Mouse (Mus musculus): ENCODE results near the gene Fev.

Fev gene

DNA sequence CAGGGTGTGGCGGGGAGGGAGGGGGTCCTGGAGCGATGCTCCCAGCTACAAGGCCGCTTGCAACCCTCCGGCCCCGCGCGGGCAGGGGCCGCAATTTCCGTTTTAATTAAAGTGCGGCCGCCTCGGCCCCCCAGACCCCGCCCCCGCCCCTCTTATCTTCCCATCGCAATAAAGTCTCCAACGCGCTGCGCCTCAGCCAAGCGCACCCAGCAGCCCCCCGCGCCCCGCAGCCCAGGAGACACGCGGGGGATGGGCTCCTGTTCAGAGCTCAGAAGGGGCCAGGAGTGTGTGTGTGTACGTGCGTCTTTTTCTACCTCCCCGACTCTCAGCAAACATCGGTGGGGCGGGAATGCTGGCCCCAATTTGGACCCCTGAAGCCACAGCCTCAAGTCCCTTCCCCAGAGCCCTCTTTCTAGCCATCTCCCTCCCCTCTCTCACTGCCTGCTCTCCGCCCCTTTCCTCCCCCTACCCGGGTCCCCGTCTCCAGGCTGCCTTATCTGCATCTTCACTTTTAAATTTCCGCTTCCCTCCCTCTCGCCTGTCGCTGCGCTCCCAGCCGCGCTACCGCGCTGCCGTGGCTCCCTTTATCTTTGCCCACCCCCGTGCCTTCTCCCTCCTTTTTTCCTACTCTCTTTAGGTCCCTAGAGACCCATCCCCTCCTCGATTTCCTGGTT is at the start of gene Fev:
Gene Fev, minus strand, starts transcription at position 51 of the 674 bp plus-strand sequence.
- DNase-seq (ENCODE audit: low read depth, low spot score), result no peak

DNA sequence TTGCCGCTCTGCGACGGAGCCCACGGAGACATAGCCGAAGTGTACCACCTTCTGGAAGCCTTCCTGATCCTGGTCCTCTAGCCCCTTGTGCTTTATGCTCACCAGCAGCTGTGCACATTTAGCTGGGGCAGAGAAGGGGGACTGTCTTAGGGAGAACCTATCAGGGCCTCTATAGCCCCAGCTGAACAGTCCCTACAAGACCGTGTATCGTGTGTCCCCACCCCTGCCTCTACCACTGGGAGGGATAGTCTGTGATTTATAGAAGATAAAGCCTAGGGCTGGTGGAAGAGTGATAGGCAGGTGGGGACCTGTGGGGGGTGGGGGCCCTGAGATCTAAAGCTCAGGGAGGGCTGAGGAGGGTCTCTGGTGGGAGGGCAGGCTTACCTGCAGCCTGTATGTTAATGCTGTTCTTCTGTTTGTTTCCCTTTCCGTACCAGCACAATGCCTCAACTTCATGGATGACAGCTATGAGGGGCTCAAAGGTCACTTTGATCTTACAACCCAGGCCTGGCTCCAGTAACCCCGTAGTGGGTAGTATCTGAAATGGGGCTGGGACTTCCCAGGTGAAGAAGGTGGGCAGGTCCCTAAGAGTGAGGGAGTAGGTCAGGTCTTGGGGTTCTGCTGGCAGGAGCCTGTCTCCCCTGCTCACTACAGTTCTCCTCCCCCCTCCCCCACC is 42.5 kb upstream of the Fev start:
- DNase-seq (ENCODE audit: low read depth, low spot score), result no peak

DNA sequence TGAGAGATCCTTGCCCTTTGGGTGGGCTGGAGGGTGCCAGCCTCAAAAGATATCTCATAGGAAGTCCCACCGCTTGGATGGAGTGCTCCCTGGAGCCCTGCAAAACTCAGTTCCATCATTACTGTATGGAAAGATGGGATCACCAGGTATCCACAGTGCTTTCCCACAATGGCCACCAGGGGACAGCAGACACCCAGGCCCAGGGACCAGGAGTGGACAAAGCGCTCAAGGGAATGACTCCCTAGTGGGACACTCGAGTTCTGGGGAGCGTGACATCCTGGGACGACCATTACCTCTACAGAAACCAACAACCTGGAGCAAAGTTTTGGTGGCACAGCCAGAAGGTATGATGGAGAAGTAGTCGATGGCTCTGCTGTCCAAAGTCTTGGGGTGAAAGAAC is 41.5 kb upstream of the Fev start:
- DNase-seq (ENCODE audit: low read depth, low spot score), result no peak

DNA sequence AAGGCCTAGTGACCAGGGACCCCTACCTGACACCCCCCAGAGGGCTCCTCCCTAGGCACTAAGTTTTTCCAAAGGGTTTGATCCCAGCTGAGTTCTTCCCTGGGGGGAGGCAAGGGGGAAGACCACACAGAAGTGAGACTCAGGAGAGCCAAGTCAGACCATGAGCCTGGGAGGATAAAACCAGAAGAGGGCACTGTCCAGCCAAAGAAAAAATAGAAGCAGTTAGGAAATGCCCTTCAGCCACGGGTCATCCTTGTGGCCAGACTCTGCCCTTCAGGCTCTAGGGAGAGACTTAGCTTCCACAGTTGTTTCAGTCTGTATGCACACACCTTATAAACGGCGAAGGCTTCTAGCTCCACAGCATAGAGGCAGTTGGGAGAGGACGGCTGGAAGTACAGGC is 39.2 kb upstream of the Fev start:
- DNase-seq (ENCODE audit: low read depth, low spot score), result no peak

DNA sequence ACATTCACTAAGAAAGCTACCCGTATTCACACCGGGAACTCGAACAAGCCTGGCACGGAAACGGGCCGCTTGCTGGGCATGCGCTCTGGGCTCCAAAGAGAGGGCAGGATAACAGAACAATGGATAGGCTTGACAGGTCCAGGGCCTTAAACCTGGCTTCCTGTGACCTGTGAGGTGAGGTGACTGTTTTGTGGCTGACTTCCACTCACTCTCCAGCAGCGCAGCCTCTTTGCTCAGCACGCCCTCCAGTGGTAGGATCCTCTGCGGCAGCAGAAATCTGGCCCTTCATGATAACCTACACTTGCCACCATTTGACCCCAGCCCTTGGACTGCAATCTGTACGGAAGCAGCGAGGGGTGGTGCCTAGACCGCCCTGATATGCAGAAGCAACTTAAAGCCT is 30.5 kb upstream of the Fev start:
- no peak for DNase-seq (ENCODE audit: low read depth, low spot score)

DNA sequence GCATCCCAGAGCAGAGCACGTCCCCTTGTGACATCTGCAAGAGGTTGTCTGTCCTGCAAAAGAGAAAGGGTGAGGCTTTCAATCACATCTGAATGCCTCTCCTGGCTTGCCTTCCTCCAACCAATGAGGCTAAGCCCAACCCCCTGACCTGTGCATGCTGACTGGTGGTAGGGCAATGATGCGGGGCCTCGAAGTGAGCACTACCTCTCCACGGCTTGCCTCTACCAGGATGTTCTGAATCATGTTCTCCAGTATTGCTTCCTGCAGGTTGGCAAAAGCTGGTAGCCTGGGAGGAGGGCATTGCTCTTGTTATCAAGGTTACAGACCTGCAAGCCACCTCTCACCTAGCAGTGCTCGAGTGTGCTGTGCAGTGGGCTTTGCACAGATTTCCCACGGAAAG is 17.0 kb upstream of the Fev start:
- no peak for DNase-seq (ENCODE audit: low read depth, low spot score)

DNA sequence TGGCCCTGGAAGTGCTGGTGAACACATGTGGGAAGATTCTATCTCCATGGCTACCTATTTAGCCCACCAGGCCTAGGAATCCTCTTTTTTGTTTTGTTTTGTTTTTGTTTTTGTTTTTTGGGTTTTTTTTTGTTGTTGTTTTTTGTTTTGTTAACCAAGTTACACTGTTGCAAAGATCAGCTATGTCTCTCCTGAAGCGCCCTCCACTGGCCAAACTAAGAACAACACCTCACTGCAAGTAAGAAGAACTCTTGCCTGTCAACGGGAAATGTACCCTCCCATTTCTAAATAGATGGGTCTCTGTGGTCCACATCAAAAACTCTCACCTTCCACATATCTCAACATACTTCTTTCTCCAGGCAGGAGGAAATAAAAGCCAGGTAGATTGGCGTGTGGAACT is 16.5 kb upstream of the Fev start:
- DNase-seq (ENCODE audit: low read depth, low spot score), result peak; percentile 7

DNA sequence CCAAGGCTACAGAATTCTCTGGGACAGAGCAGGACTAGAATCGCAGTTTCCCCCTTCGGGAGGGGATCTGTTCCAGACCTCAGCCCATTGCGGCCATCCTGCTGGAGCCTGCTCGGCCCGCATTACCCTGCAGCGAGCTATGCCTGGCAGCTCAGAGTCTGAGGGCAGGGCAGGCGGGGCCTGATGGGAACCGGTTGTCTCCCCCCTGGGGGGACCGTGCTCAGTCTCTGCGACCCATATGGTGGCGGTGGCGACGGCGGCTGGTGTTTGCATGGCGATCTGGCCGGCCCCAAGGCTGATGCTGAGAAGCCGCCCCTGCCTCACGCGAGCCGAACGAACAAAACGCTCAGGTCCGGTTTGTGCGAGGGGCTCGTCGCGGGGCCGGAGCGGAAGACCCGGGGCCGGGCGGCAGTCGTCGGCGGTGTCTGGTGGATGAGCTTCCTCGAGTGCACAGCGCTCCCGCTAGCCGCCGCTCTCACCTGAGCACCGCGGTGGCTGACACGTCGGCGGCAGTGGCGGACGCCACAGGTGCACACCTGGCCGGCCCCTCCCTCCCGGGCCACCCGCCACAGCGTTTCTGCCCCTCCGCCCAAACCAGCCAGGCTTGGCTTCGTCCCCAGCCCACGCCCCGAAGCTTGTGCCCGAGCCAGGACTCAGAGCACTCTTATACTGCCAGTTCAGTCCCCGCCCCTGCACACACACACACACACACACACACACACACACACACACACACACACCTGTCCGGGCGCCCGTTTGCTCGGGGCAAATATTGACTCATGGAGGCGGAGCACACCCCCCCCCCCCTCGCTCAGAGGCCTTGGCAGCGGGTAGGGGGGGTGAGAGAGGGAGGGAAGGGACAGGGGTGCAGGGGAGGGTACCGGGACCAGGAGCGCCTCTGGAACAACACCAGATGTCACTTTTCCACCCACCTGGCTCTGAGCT is 15.4 kb upstream of the Fev start:
- DNase-seq (ENCODE audit: low read depth, low spot score), result no peak

DNA sequence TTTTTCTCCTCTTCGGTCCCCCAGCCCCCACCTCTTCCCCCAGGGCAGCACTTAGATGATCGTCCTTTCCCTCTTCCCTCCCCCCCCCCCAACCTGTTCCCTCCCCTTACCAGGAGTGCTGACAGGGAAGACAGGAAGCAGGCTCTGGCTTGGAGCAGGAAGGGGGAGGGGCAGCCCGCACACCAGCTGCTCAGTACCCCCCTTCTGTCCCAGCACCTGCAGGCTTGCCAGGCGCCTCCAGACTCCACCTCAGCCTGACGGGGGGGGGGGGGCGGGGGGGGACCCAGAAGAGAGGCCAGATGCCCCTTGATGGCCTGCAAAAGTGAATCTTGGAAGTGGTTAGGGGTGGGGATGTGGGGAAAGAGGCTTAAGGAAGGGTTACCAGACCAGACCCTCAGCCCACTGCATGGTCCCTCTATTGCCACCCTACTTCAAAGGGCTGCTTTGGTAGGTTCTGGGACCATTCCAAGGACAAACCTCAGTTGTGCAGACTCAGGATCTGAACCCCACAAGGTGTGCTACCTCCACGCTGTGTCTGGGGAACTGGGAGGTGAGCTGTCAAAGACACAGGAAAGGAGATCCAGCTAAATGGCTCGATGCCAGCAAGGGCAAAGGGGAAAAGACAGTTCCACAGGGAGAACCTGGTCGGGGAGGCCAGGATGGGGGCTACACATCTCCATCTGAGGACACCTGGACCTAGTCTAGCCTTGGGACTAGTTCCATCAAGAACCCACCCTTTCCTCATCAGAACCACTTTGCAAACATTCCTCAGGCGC is 13.6 kb upstream of the Fev start:
- DNase-seq (ENCODE audit: low read depth, low spot score), result no peak

DNA sequence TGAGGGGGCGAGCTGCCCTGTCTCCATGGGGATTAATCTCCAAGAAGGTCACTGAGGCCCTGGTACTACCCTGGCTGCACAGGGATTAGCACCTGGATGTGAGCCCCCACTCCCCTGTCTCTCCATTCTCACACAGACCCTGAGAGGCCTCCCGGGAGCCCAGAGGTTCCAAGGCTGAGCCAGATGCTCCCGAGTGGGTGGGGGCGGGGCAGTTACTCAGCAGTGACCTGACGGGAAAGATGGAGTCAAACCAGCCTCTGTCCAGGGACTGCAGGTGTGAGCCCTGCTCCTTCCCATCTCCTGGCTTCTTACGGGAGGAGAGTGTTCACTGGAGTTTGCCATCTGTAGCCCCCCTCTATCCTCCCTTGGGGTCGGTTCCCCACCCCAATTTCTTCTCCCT is 12.8 kb upstream of the Fev start:
- DNase-seq (ENCODE audit: low read depth, low spot score), result no peak

DNA sequence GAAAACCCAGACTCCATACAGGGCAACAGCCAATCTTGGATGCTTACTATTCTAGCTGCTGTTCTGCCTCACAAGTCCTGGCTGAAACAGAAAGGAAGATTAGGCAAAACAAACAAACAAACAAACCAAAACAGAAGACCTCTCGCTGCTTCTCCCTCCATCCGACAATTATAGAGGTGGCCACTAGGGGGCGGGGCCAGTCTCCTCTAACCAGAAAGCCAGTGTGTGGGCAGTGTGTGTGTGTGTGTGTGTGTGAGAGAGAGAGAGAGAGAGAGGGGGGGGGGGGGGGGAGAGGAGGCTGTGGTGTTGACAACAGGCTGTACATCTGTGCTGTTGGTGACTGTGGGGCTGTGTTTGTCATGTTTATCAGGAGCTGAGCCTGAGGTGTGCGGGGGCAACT is 9.7 kb upstream of the Fev start:
- no peak for DNase-seq (ENCODE audit: low read depth, low spot score)

DNA sequence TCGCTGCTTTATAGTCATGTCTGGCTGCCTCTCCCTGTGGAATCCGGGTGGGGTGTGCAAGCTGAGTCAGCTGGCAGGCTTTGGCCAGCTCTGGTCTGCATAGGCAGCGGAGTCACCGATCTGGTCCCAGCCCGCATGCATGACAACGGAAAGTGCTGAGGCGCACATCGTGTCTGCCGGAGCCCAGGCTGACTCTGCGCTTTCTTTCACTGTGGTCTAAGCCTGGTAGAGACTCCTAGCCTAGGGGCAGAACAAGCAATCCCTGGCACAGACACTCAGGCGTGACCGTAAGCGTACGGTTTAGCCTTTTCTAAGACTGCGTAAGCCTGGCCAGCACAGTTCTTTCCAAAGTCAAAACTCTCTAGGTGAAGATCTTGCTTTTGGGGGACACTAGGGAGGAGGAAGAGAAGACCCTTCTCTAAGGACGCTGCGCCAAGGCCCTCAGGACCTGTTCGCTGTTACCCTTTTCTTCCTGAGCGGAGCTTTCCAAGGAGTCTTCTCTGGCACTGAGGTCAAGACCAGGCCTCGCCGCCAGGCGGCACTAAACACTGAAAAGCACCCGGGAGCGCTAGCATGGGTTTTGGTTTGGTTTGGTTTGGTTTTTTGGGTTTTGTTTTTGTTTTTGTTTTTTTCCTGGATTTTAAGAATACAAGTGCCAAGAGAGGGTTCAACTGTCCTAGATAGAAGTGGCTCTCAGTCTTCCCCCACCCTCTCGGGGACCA is 8.1 kb upstream of the Fev start, which contains the start of gene Cryba2:
Gene Cryba2, minus strand, starts transcription at position 10 of the 722 bp plus-strand sequence.
- no peak for DNase-seq (ENCODE audit: low read depth, low spot score)

DNA sequence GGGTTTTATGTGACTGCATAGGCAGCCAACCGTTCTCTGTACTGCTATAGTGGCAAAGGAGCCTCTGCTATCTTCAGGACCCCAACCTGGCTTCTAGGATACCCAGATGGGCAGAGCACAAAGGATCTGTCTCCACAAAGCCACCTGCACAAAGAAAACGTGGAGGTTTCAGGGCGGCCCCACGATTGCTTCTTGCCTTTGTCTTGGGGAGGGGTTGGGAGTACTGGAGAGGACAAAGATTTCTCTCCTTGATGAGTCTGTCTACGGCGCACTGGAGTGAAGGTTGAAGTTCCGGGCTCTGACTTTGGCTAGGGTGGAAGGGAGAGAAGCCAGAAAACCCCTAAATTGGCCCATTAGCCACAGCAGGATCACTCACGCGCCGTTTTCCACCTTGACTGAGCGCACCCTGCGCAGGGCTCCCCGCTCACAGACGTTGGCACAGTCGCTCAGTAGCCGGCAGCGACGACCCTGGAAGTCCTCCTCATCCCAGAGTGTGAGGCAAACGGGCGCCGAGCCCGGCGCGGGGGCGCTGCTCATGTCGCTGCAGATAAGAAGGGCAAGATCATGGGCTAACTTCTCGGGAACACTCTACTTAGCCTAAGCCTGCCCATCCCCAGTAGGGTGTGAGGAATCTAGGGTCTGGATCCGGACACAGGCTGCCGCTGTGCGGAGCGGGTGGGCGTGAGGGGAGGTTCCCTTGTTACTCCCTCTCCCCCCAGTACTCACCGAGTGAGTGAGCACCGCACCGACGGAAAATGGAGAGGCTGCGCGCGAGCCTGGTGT is 7.3 kb upstream of the Fev start:
- no peak for DNase-seq (ENCODE audit: low read depth, low spot score)

DNA sequence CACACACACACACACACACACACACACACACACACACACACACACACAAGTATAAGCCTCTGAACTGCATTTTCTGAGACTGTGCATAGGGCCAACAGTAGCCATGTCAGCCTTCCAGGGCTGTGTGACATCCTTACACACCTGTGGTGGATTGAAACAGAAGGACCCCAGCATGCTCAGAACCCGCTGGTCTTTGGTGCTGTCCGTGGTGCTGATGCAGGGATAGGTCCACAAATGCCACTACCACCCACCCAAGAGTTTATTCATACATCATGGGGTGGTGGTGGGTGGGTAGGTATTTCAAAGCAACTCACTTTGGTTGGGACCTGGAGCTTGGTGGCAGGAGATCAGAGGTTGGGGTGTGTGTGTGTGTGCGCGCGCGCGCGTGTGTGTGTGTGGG is 6.3 kb upstream of the Fev start:
- no peak for DNase-seq (ENCODE audit: low read depth, low spot score)

DNA sequence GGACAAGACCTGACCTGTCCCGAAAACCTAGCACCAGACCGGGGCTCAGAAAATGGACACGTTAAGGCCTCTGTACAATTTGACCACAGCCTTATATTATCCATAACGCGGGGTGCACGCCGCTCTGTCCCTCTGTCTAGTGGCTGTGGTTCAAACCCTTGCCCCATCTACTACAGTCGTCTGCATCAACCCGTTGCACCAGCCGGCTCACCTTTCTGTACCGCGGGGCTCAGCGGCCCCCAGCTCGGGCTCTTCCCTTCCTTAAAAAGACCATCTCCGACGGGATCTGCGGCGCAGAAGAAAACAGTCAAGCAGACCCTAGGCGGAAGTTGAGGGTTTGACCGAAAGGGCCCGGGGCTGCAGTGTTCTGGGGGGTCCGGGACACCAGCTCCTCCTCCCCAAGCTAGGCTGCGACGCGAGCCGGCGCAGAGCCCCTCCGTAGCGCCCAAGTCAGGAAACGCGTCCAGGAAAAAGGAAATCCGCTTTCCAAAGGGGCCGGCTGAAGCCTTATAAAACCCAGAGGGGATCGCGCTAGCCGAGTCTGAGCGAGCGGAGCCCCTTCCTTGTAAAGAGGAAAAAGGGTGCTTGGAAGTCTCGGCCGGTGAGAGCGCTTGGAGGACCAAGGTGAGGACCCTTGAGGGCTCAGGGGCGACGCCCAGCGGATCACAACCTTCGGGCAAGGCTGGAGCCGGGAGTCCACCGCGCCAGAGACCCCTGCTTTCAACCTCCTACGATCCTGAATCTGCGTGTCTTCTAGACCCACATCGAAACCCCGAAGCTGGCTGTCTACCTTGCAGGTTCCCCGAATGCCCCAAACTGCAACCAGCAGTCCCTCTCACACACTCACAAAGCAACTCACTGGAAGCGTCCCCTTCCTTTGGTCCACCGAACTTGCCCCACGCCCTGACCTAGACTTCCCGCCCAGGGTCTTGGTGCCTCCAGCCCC is 750 bp downstream of the Fev start:
- DNase-seq (ENCODE audit: low read depth, low spot score), result no peak

DNA sequence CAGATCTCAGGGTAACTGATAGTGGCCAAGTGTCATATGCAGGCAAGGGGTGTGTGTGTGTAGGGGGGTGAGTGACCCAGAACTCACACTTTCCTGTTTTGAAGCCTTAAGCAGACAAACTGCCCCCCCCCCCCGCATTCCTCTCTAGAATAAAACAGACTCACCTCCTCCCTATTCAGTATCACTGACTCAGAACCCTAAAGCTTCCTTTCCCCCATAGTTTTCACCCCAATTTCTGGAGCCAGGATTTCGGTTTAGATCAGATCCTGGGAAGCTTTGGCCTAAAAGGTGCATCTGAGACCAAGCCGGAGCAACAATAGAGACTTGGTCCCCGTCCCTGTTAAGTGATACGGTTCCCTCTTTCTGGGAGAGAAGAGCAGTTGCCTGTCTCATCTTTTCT is 1.8 kb downstream of the Fev start:
- DNase-seq (ENCODE audit: low read depth, low spot score), result no peak

DNA sequence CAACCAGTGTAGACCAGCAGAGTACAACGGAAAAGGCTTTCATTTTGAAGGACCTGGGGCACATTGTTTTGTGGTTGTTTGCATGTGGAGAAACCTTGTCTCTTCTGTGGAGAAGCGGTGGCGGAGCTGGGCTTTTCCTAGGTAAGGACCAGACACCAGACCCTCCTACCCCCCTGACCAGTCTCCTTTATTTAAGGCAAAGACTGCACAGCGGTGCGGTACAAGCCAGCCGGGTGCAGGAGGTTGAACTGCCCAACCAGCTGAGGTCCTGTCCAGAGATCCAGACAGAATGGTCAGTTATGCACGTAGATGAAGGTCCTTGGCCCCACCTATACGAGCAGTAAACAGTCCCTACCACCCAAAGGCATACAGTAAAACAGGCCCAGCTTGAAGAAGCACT is 2.4 kb downstream of the Fev start:
- DNase-seq (ENCODE audit: low read depth, low spot score), result no peak

DNA sequence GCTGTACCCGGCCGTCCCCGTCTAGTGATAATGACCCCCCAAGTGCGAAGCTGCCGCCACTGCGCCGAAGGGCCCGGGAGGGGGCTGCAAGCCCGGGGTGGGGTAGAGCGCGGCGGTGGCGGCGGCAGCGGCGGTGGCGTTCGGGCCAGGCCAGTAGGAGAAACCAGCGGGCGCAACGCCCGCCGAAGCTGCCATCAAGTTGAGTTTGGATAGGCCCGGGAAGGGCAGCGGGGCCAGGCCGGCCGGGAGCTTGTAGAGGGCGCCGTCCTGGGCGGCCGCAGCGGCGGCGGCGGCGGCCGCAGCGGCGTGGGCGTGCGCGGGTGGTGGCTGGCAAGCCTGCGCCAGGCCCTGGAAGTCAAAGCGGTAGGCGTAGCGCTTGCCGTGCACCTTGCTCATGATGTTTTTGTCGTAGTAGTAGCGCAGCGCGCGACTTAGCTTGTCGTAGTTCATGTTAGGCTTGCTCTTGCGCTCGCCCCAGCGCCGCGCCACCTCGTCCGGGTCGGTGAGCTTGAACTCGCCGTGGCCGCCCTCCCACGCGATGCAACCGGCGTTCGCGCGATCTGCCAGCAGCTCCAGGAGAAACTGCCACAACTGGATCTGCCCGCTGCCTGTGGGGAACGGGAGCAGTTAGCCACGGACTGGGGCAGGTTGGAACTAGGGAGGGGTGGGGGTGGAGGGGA is 3.0 kb downstream of the Fev start:
- no peak for DNase-seq (ENCODE audit: low read depth, low spot score)
